9 mouse cellular contexts compared by ENCODE assay signal in genomic region chr13:17642294-17642693, GRCm38 (mm10). TPM values are rescaled to one million over a fixed set of nuclear protein-coding genes. Genes with fewer than 3 reads are reported as not detected.
DNase-seq lines count a peak whose midpoint lies in the region; ATAC-seq and TF ChIP-seq lines count a peak whose summit lies in the region.
"Had no signal": no experiment of that assay in that cellular context is flagged by ENCODE, and none has a peak within 500 bp of the region (broad histone marks: within the 10 kb centered on the region; RNA-seq: fewer than 3 reads in every experiment).

No protein-coding gene starts in this region.

- H3K9ac ChIP-seq in intestine, postnatal 0 days (ENCODE audit: low read depth, low read length), result no peak overlapping the region
- no peak overlapping the region for H3K9ac ChIP-seq in intestine, embryonic 15.5 days
- H3K9ac ChIP-seq in heart, embryonic 12.5 days, result no peak overlapping the region
- H3K9ac ChIP-seq: hindbrain, embryonic 15.5 days had no signal

- H3K27ac ChIP-seq in intestine, postnatal 0 days (ENCODE audit: low read depth, low read length), result no peak overlapping the region
- H3K27ac ChIP-seq in intestine, embryonic 15.5 days, result no peak overlapping the region
- H3K27ac ChIP-seq in heart, embryonic 12.5 days (ENCODE audit: poor library complexity, severe bottlenecking), result no peak overlapping the region
- H3K27ac ChIP-seq: hindbrain, embryonic 15.5 days had no signal

- H3K27me3 ChIP-seq in intestine, postnatal 0 days (replicated peaks; ENCODE audit: control insufficient read depth, insufficient read depth, low read length), result no peaks in the 10 kb centered on the region
- H3K27me3 ChIP-seq in intestine, embryonic 15.5 days (replicated peaks), result no peaks in the 10 kb centered on the region
- H3K27me3 ChIP-seq in splenic B cell, adult 2 months (ENCODE audit: control insufficient read depth, insufficient read depth, low read length, poor library complexity, severe bottlenecking), result no peaks in the 10 kb centered on the region
- no peaks in the 10 kb centered on the region for H3K27me3 ChIP-seq in heart, embryonic 12.5 days (replicated peaks)
- H3K27me3 ChIP-seq: hindbrain, embryonic 15.5 days had no signal

- H3K4me1 ChIP-seq in intestine, postnatal 0 days (replicated peaks; ENCODE audit: control insufficient read depth, insufficient read depth, low read length), result no peaks in the 10 kb centered on the region
- no peaks in the 10 kb centered on the region for H3K4me1 ChIP-seq in intestine, embryonic 15.5 days (replicated peaks)
- no peaks in the 10 kb centered on the region for H3K4me1 ChIP-seq in heart, embryonic 12.5 days (replicated peaks)
- H3K4me1 ChIP-seq: hindbrain, embryonic 15.5 days had no signal

- H3K36me3 ChIP-seq in intestine, postnatal 0 days (ENCODE audit: control insufficient read depth, insufficient read depth), result no peaks in the 10 kb centered on the region
- H3K36me3 ChIP-seq in intestine, embryonic 15.5 days, result no peaks in the 10 kb centered on the region
- H3K36me3 ChIP-seq in splenic B cell, adult 2 months (ENCODE audit: control insufficient read depth, insufficient read depth, low read length, poor library complexity, severe bottlenecking), result no peaks in the 10 kb centered on the region
- H3K36me3 ChIP-seq in heart, embryonic 12.5 days, result no peaks in the 10 kb centered on the region
- H3K36me3 ChIP-seq: hindbrain, embryonic 15.5 days had no signal

- ATAC-seq in intestine, postnatal 0 days, result no peak
- ATAC-seq in intestine, embryonic 15.5 days, result no peak
- ATAC-seq in common myeloid progenitor, adult 5-6 weeks (replicated peaks; ENCODE audit: low read depth, poor library complexity, severe bottlenecking), result peak; percentile 60; the same call in 1 of the 2 replicates
- no peak for ATAC-seq in heart, embryonic 12.5 days (ENCODE audit: insufficient number of reproducible peaks, low FRiP score)

- H3K4me2 ChIP-seq in intestine, postnatal 0 days (replicated peaks; ENCODE audit: low read depth), result no peak overlapping the region
- H3K4me2 ChIP-seq in intestine, embryonic 15.5 days (replicated peaks), result no peak overlapping the region
- no peak overlapping the region for H3K4me2 ChIP-seq in heart, embryonic 12.5 days
- H3K4me2 ChIP-seq: hindbrain, embryonic 15.5 days had no signal

- peak; percentile 33 for DNase-seq in thymus, postnatal 0 days (ENCODE audit: low spot score)
- no peak for DNase-seq in thymus, postnatal 36 days
- peak; percentile 61 for DNase-seq in splenic B cell, adult 2 months (ENCODE audit: low read depth, low spot score)
- no peak for DNase-seq in ovary, postnatal 14 days (ENCODE audit: low spot score)

- no peaks in the 10 kb centered on the region for H3K9me3 ChIP-seq in intestine, postnatal 0 days (ENCODE audit: control insufficient read depth)
- no peaks in the 10 kb centered on the region for H3K9me3 ChIP-seq in intestine, embryonic 15.5 days
- no peaks in the 10 kb centered on the region for H3K9me3 ChIP-seq in heart, embryonic 12.5 days (replicated peaks)
- H3K9me3 ChIP-seq: hindbrain, embryonic 15.5 days had no signal

- peak; percentile 58 for TF ChIP-seq CTCF in intestine, postnatal 0 days (IDR thresholded peaks at IDR 0.05; ENCODE audit: low read depth)

- 60% methylated on average over 2 of the region's 2 CpGs for WGBS in intestine, postnatal 0 days
- 55% methylated on average over 2 of the region's 2 CpGs for WGBS in intestine, embryonic 15.5 days
- 41% methylated on average over 2 of the region's 2 CpGs for WGBS in heart, embryonic 12.5 days

- H3K4me3 ChIP-seq in intestine, postnatal 0 days (ENCODE audit: low read depth, low read length), result no peak overlapping the region
- H3K4me3 ChIP-seq in intestine, embryonic 15.5 days (replicated peaks), result no peak overlapping the region
- H3K4me3 ChIP-seq in heart, embryonic 12.5 days, result no peak overlapping the region
- H3K4me3 ChIP-seq: hindbrain, embryonic 15.5 days had no signal

RNA-seq across cellular contexts. Expression of gene Mplkip, which starts 52.7 kb away (rescaled TPM):
- 29.6 and 34.7 TPM in 2 replicates for polyA plus RNA-seq in intestine, postnatal 0 days (2015; fragmentation: Nextera tagmentation; extraction: Ambion mirVana)
- 44.4 and 49.6 TPM in 2 replicates for polyA plus RNA-seq in intestine, embryonic 15.5 days (2015; fragmentation: Nextera tagmentation; extraction: Ambion mirVana)
- polyA plus RNA-seq in thymus, postnatal 0 days (2015; fragmentation: Nextera tagmentation; extraction: Ambion mirVana), result 87.2 and 88.7 TPM in 2 replicates
- 38.2 and 53.8 TPM in 2 replicates for total RNA-seq in common myeloid progenitor, adult 5-6 weeks (2017)
- polyA plus RNA-seq in heart, embryonic 12.5 days (2016; fragmentation: Nextera tagmentation; extraction: Ambion mirVana), result 35.5 and 36.4 TPM in 2 replicates

RNA-seq across cellular contexts. Expression of gene Sugct, which starts 53.1 kb away (rescaled TPM):
- polyA plus RNA-seq in intestine, postnatal 0 days (2015; fragmentation: Nextera tagmentation; extraction: Ambion mirVana), result 17.3 and 22.4 TPM in 2 replicates
- polyA plus RNA-seq in intestine, embryonic 15.5 days (2015; fragmentation: Nextera tagmentation; extraction: Ambion mirVana), result 5.3 and 6.1 TPM in 2 replicates
- polyA plus RNA-seq in thymus, postnatal 0 days (2015; fragmentation: Nextera tagmentation; extraction: Ambion mirVana), result 5.8 and 6.0 TPM in 2 replicates
- total RNA-seq in common myeloid progenitor, adult 5-6 weeks (2017), result 1.6 and 3.0 TPM in 2 replicates
- 4.8 and 4.9 TPM in 2 replicates for polyA plus RNA-seq in heart, embryonic 12.5 days (2016; fragmentation: Nextera tagmentation; extraction: Ambion mirVana)

Comparison
In these comparisons a context has a peak if more than half of its experiments do, and no peak if none do; other contexts are left out.
1. DNase-seq: peak in thymus, postnatal 0 days (single experiment) and splenic B cell, adult 2 months (single experiment); none in thymus, postnatal 36 days (0 of 2) and ovary, postnatal 14 days (single experiment).